Mouse (Mus musculus) CH12.LX (cell line): Measurements from ENCODE around the gene Cntnap1. TPM values are rescaled to one million over a fixed set of nuclear protein-coding genes. Genes with fewer than 3 reads are reported as not detected.
A peak's percentile ranks its signal among the peaks of the same experiment; 100 is the strongest.

ENCODE experiments used
- DNase-seq: peaks from one replicate; pipeline ENCODE4 v3.0.0-alpha.2; 2013; ENCODE audit errors: extremely low read depth
- H3K27ac ChIP-seq: 2 replicates; pipeline ENCODE4 v1.5.1; 2012; ENCODE audit warnings: low read depth, mild to moderate bottlenecking, control low read depth, moderate library complexity; ENCODE audit not compliant: insufficient read depth
- H3K27me3 ChIP-seq: replicated peaks from 2 replicates; pipeline ENCODE3; 2012; ENCODE audit warnings: inconsistent platforms
- H3K36me3 ChIP-seq, 2 experiments: replicated peaks in 1 of 2; 2 replicates each; pipeline versions ENCODE3 to v1.6.1; 2012; ENCODE audit warnings: inconsistent platforms in 1 of 2, low read length in 1 of 2, mild to moderate bottlenecking in 1 of 2, mixed read lengths in 1 of 2, moderate library complexity in 1 of 2; ENCODE audit not compliant: control insufficient read depth in 1 of 2, insufficient read depth in 1 of 2
- H3K4me1 ChIP-seq, 2 experiments: 2 replicates each; pipeline ENCODE4 v1.6.1; 2012; ENCODE audit warnings: inconsistent platforms in 1 of 2, moderate library complexity in 1 of 2; ENCODE audit not compliant: insufficient read depth in 2 of 2, control insufficient read depth in 1 of 2
- H3K4me2 ChIP-seq: 2 replicates; pipeline ENCODE4 v1.6.1; 2012; ENCODE audit warnings: low read depth, mild to moderate bottlenecking, control low read depth; ENCODE audit not compliant: poor library complexity, insufficient read depth, severe bottlenecking
- H3K4me3 ChIP-seq, 3 experiments: fragments of 150-350 bp in 1 of 3; sonication (generic) in 1 of 3; replicated peaks in 1 of 3; 2 replicates each; pipeline versions ENCODE3 to v1.5.1; 2011 to 2012; ENCODE audit warnings: low read depth in 2 of 3, low read length in 2 of 3, mild to moderate bottlenecking in 2 of 3, moderate library complexity in 2 of 3, control low read depth in 1 of 3, improper control_type of control experiment in 1 of 3, inconsistent platforms in 1 of 3, mixed read lengths in 1 of 3; ENCODE audit not compliant: poor library complexity in 1 of 3
- H3K79me2 ChIP-seq: replicated peaks from 2 replicates; pipeline ENCODE4 v1.6.1; 2012; ENCODE audit warnings: mild to moderate bottlenecking, moderate library complexity; ENCODE audit not compliant: control insufficient read depth, poor library complexity, insufficient read depth, severe bottlenecking; ENCODE audit errors: extremely low read depth
- H3K9ac ChIP-seq: 2 replicates; pipeline ENCODE4 v1.6.1; 2012; ENCODE audit warnings: low read depth, mild to moderate bottlenecking, control low read depth, moderate library complexity; ENCODE audit not compliant: insufficient read depth
- H3K9me3 ChIP-seq: replicated peaks from 2 replicates; pipeline ENCODE3; 2012; ENCODE audit warnings: low read length, inconsistent platforms, mixed read lengths
- BHLHE40 ChIP-seq: IDR thresholded peaks from 2 replicates; pipeline ENCODE4 v1.6.1; 2011; ENCODE audit warnings: mild to moderate bottlenecking, low read depth, low read length, improper control_type of control experiment
- CHD1 ChIP-seq: IDR thresholded peaks from 2 replicates; pipeline ENCODE4 v1.6.1; 2012; ENCODE audit warnings: low read depth, low read length, improper control_type of control experiment, inconsistent platforms
- CHD2 ChIP-seq: IDR thresholded peaks from 2 replicates; pipeline ENCODE4 v1.6.1; 2011; ENCODE audit warnings: low read length, improper control_type of control experiment
- E2F4 ChIP-seq: IDR thresholded peaks from 2 replicates; pipeline ENCODE4 v1.6.1; 2011; ENCODE audit warnings: low read depth, low read length, improper control_type of control experiment; ENCODE audit not compliant: insufficient replicate concordance
- EP300 ChIP-seq: IDR thresholded peaks from 2 replicates; pipeline ENCODE4 v1.6.1; 2011; ENCODE audit warnings: low read length, improper control_type of control experiment
- ETS1 ChIP-seq: conservative IDR thresholded peaks from 2 replicates; pipeline ENCODE4 v1.6.1; 2012; ENCODE audit warnings: low read depth, mild to moderate bottlenecking, inconsistent platforms, low read length, improper control_type of control experiment, moderate library complexity
- GABPA ChIP-seq: IDR thresholded peaks from 2 replicates; pipeline ENCODE4 v1.6.1; 2012; ENCODE audit warnings: low read depth, low read length, improper control_type of control experiment, inconsistent platforms; ENCODE audit not compliant: insufficient replicate concordance
- HCFC1 ChIP-seq: IDR thresholded peaks from 2 replicates; pipeline ENCODE4 v1.6.1; 2012; ENCODE audit warnings: low read depth, mild to moderate bottlenecking, inconsistent platforms, low read length, improper control_type of control experiment
- IRF4 ChIP-seq: IDR thresholded peaks from 2 replicates; pipeline ENCODE4 v1.6.1; 2014; ENCODE audit warnings: low read depth, mild to moderate bottlenecking, inconsistent platforms, low read length, improper control_type of control experiment
- JUN ChIP-seq: IDR thresholded peaks from 2 replicates; pipeline ENCODE4 v1.6.1; 2011; ENCODE audit warnings: low read depth, mild to moderate bottlenecking, low read length, improper control_type of control experiment, moderate library complexity; ENCODE audit not compliant: insufficient read depth
- JUND ChIP-seq: conservative IDR thresholded peaks from 2 replicates; pipeline ENCODE4 v1.6.1; 2011; ENCODE audit warnings: low read depth, low read length, improper control_type of control experiment
- KAT2A ChIP-seq: IDR thresholded peaks from 2 replicates; pipeline ENCODE4 v1.6.1; 2012; ENCODE audit warnings: low read length, improper control_type of control experiment, inconsistent platforms; ENCODE audit not compliant: insufficient replicate concordance
- MAFK ChIP-seq: IDR thresholded peaks from 2 replicates; pipeline ENCODE4 v1.6.1; 2011; ENCODE audit warnings: low read length, improper control_type of control experiment; ENCODE audit not compliant: insufficient replicate concordance
- MAX ChIP-seq: IDR thresholded peaks from 2 replicates; pipeline ENCODE4 v1.6.1; 2011; ENCODE audit warnings: low read length, improper control_type of control experiment
- MAZ ChIP-seq: IDR thresholded peaks from 2 replicates; pipeline ENCODE4 v1.6.1; 2012; ENCODE audit warnings: low read depth, mild to moderate bottlenecking, inconsistent platforms, low read length, improper control_type of control experiment, moderate library complexity
- MEF2A ChIP-seq: IDR thresholded peaks from 2 replicates; pipeline ENCODE4 v1.6.1; 2014; ENCODE audit warnings: low read depth, mild to moderate bottlenecking, inconsistent platforms, low read length, improper control_type of control experiment, borderline replicate concordance
- MXI1 ChIP-seq: IDR thresholded peaks from 2 replicates; pipeline ENCODE4 v1.6.1; 2011; ENCODE audit warnings: mild to moderate bottlenecking, low read depth, low read length, improper control_type of control experiment
- NELFE ChIP-seq: IDR thresholded peaks from 2 replicates; pipeline ENCODE4 v1.6.1; 2011; ENCODE audit warnings: low read depth, low read length, improper control_type of control experiment
- NRF1 ChIP-seq: IDR thresholded peaks from 2 replicates; pipeline ENCODE4 v1.6.1; 2014; ENCODE audit warnings: low read depth, mild to moderate bottlenecking, inconsistent platforms, low read length, improper control_type of control experiment, moderate library complexity
- PAX5 ChIP-seq: IDR thresholded peaks from 2 replicates; pipeline ENCODE4 v1.6.1; 2012; ENCODE audit warnings: low read length, inconsistent platforms, mixed read lengths
- POLR2A ChIP-seq: IDR thresholded peaks from 2 replicates; pipeline ENCODE4 v1.6.1; 2011; ENCODE audit warnings: low read depth, mild to moderate bottlenecking, improper control_type of control experiment, low read length
- POLR2AphosphoS2 ChIP-seq: IDR thresholded peaks from 2 replicates; pipeline ENCODE4 v1.6.1; 2011; ENCODE audit warnings: low read depth, low read length, improper control_type of control experiment
- RCOR1 ChIP-seq: conservative IDR thresholded peaks from 2 replicates; pipeline ENCODE4 v1.6.1; 2012; ENCODE audit warnings: low read depth, mild to moderate bottlenecking, inconsistent platforms, low read length, improper control_type of control experiment
- SIN3A ChIP-seq: IDR thresholded peaks from 2 replicates; pipeline ENCODE4 v1.6.1; 2012; ENCODE audit warnings: low read length, improper control_type of control experiment, inconsistent platforms
- SMC3 ChIP-seq: IDR thresholded peaks from 2 replicates; pipeline ENCODE4 v1.6.1; 2011; ENCODE audit warnings: low read depth, low read length, improper control_type of control experiment
- TBP ChIP-seq: conservative IDR thresholded peaks from 2 replicates; pipeline ENCODE4 v1.6.1; 2011; ENCODE audit warnings: low read depth, low read length, improper control_type of control experiment
- TCF12 ChIP-seq: IDR thresholded peaks from 2 replicates; pipeline ENCODE4 v1.6.1; 2014; ENCODE audit warnings: low read depth, mild to moderate bottlenecking, inconsistent platforms, low read length, improper control_type of control experiment
- USF1 ChIP-seq: IDR thresholded peaks from 2 replicates; pipeline ENCODE4 v1.6.1; 2014; ENCODE audit warnings: low read depth, mild to moderate bottlenecking, inconsistent platforms, low read length, improper control_type of control experiment
- USF2 ChIP-seq: conservative IDR thresholded peaks from 2 replicates; pipeline ENCODE4 v1.6.1; 2011; ENCODE audit warnings: low read depth, low read length, improper control_type of control experiment
- ZMIZ1 ChIP-seq: IDR thresholded peaks from 2 replicates; pipeline ENCODE4 v1.6.1; 2012; ENCODE audit warnings: low read depth, mild to moderate bottlenecking, inconsistent platforms, low read length, improper control_type of control experiment
- ZNF384 ChIP-seq: IDR thresholded peaks from 2 replicates; pipeline ENCODE4 v1.6.1; 2012; ENCODE audit warnings: low read depth, low read length, improper control_type of control experiment, inconsistent platforms
- dilution Hi-C: fragments of 300-500 bp; cut with MboI; formaldehyde crosslinking; loops from 2 replicates; pipeline ENCODE4 v1.14.3; 2020; ENCODE audit warnings: low sequenced_read_pairs; ENCODE audit not compliant: extremely low pct_unique_long_range_greater_than_20kb, extremely low pct_ligation_motif_present
- in situ Hi-C: fragments of 300-500 bp; cut with MboI; formaldehyde crosslinking; loops from 3 replicates; pipeline ENCODE4 v1.14.3; 2019; ENCODE audit warnings: low sequenced_read_pairs, low pct_ligation_motif_present, low pct_unique_long_range_greater_than_20kb, mixed read lengths
- polyA plus RNA-seq: library from polyadenylated mRNA; unstranded; fragments of >175 nt; gene quantifications from 2 replicates; pipeline ENCODE4 v1.2.1, GENCODE M21; 2012; ENCODE audit warnings: low read depth; ENCODE audit not compliant: insufficient read length
- total RNA-seq, 2 experiments: library from RNA; depleted of rRNA; stranded (reverse); fragments of 300-350 nt in 1 of 2; fragments of >200 nt in 1 of 2; gene quantifications; 2 replicates each; pipeline ENCODE4 v1.2.3; 2012 to 2014

Gene Cntnap1
- total and polyA plus RNA-seq, 3 experiments, result 4.4 to 19.5 (median 15.6) TPM

- Histone ChIP-seq H3K4me3 (no peak overlapping the region), H3K4me1 (peaks cover 22 to 43% of the 10 kb centered on the region in 2 experiments), H3K9ac (no peak overlapping the region), H3K36me3 (peaks cover 49 to 97% of the 10 kb centered on the region in 2 experiments), H3K27ac (no peak overlapping the region), H3K4me2 (no peak overlapping the region), H3K79me2 (no peaks in the 10 kb centered on the region), H3K27me3 (no peaks in the 10 kb centered on the region), H3K9me3 (no peaks in the 10 kb centered on the region)
- TF ChIP-seq BHLHE40 (peak; percentile 64), NELFE (no peak), SMC3 (peak; percentile 9; the same call in 1 of the 2 replicates), MAX (no peak), KAT2A (no peak), IRF4 (peak; percentile 48), MEF2A (no peak), ZNF384 (no peak), HCFC1 (no peak), RCOR1 (peak; percentile 38; the same call in 1 of the 2 replicates), POLR2AphosphoS2 (peak; percentile 93), EP300 (peak; percentile 43; the same call in 1 of the 2 replicates), TCF12 (peak; percentile 33; the same call in 1 of the 2 replicates), GABPA (no peak), USF1 (no peak), MAZ (peak; percentile 51; the same call in 1 of the 2 replicates), JUN (no peak), JUND (0 out of 2 replicates have a peak, but pooled peaks have one; percentile 17), MAFK (no peak), CHD2 (peak; percentile 70; the same call in 1 of the 2 replicates), NRF1 (no peak), MXI1 (peak; percentile 23; the same call in 1 of the 2 replicates), CHD1 (no peak), PAX5 (no peak), ETS1 (peak; percentile 27; the same call in 1 of the 2 replicates), ZMIZ1 (peak; percentile 57), POLR2A (peak; percentile 42; the same call in 1 of the 2 replicates), E2F4 (no peak), TBP (no peak), SIN3A (no peak), USF2 (no peak)
- peak; percentile 35 for DNase-seq
- dilution Hi-C loops, result no loop called here
- in situ Hi-C loops, result no loop called here
Measured at GRCm38 (mm10) chr11:101190913-101191907, 20.9 kb downstream of the Cntnap1 start.
